ENCODE assay signal across 8 mouse cellular contexts in the genomic region with DNA sequence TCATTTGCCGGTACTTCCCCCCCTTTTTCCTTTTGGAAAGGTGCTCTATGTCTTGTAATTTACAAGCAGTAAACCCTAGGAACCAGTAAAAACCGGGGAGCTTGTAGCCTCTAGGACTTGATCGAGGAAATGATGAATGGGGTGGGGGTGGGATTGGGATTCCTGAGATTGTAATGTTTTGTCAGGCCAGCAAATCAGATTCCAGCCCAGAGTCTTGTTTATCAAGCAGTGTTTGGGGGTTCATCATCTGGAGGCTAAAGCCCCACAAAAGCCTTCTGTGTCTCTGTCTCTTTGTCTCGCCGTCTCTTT. TPM values are rescaled to one million over a fixed set of nuclear protein-coding genes. Genes with fewer than 3 reads are reported as not detected.
DNase-seq lines count a peak whose midpoint lies in the region; ATAC-seq lines count a peak whose summit lies in the region.

No protein-coding gene starts in this region.

- WGBS in limb, embryonic 11.5 days: 7% methylated on average over 5 of the region's 5 CpGs
- WGBS in stomach, embryonic 16.5 days: 2% methylated on average over 5 of the region's 5 CpGs

- ATAC-seq in CD4-positive, CD25-positive, alpha-beta regulatory T cell, adult 4 months: no peak
- 0 out of 2 replicates have a peak, but pooled peaks have one; percentile 14 for ATAC-seq in limb, embryonic 11.5 days (ENCODE audit: insufficient number of reproducible peaks, low FRiP score, low TSS enrichment, low read depth)
- no peak for ATAC-seq in stomach, embryonic 16.5 days (ENCODE audit: insufficient read depth, low FRiP score)

- no peaks in the 10 kb centered on the region for H3K36me3 ChIP-seq in limb, embryonic 11.5 days (ENCODE audit: control insufficient read depth, insufficient read depth, low read length)
- no peaks in the 10 kb centered on the region for H3K36me3 ChIP-seq in stomach, embryonic 16.5 days (ENCODE audit: control insufficient read depth, insufficient read depth, low read length)

- H3K27ac ChIP-seq in limb, embryonic 11.5 days (replicated peaks; ENCODE audit: low read depth, low read length): no peak overlapping the region
- peak overlapping the region; percentile 55; the same call in 1 of the 2 replicates for H3K27ac ChIP-seq in stomach, embryonic 16.5 days (ENCODE audit: low read length)

- H3K9ac ChIP-seq in limb, embryonic 11.5 days (ENCODE audit: low read length): peak overlapping the region; percentile 66
- H3K9ac ChIP-seq in stomach, embryonic 16.5 days (ENCODE audit: low read length): peak overlapping the region; percentile 88

- peak; percentile 13 for DNase-seq in CD4-positive, CD25-positive, alpha-beta regulatory T cell, adult 2 months (ENCODE audit: low read depth, low spot score)
- DNase-seq in retina, embryonic 14.5 days (ENCODE audit: low spot score): peak; percentile 40
- no peak for DNase-seq in retina, postnatal 1 day
- DNase-seq in limb, embryonic 11.5 days (ENCODE audit: low spot score): no peak
- no peak for DNase-seq in gastrocnemius, postnatal 14 days
- DNase-seq in frontal cortex, postnatal 10 days (ENCODE audit: low spot score in 2 of 2): no peak

- no peaks in the 10 kb centered on the region for H3K9me3 ChIP-seq in limb, embryonic 11.5 days (ENCODE audit: control insufficient read depth, low read length)
- H3K9me3 ChIP-seq in stomach, embryonic 16.5 days (replicated peaks; ENCODE audit: control insufficient read depth, low read length): no peaks in the 10 kb centered on the region

- H3K27me3 ChIP-seq in limb, embryonic 11.5 days (ENCODE audit: control insufficient read depth, insufficient read depth, low read length): no peaks in the 10 kb centered on the region
- H3K27me3 ChIP-seq in stomach, embryonic 16.5 days (ENCODE audit: control insufficient read depth, insufficient read depth, low read length): no peaks in the 10 kb centered on the region

- peak overlapping the region; percentile 46 for H3K4me2 ChIP-seq in limb, embryonic 11.5 days (ENCODE audit: low read depth, severe bottlenecking)
- peak overlapping the region; percentile 80 for H3K4me2 ChIP-seq in stomach, embryonic 16.5 days (ENCODE audit: low read depth, low read length)

- intact Hi-C loops in gastrocnemius, postnatal 14 days (cut with DNase I; ENCODE audit: low total_unique reads): no loop called here

- peak overlapping the region; percentile 57 for H3K4me3 ChIP-seq in limb, embryonic 11.5 days (ENCODE audit: low read depth, low read length)
- H3K4me3 ChIP-seq in stomach, embryonic 16.5 days (replicated peaks; ENCODE audit: low read length): peak overlapping the region; percentile 88

- no peaks in the 10 kb centered on the region for H3K4me1 ChIP-seq in limb, embryonic 11.5 days (ENCODE audit: control insufficient read depth, insufficient read depth, low read length)
- H3K4me1 ChIP-seq in stomach, embryonic 16.5 days (ENCODE audit: control insufficient read depth, insufficient read depth, low read length): peaks cover 21% of the 10 kb centered on the region

RNA-seq across cellular contexts. Expression of a gene that starts 0.6 kb away (rescaled TPM):
- polyA plus RNA-seq in CD4-positive, CD25-positive, alpha-beta regulatory T cell, adult 4 months (2017; shearing (Covaris generic)): 10 to 100 TPM; 29.4 to 38.5 TPM
- polyA plus RNA-seq in limb, embryonic 11.5 days (2014; fragmentation: Nextera tagmentation; extraction: Ambion mirVana): 26.2 and 28.2 TPM in 2 replicates
- 44.7 TPM in 2 replicates for polyA plus RNA-seq in stomach, embryonic 16.5 days (2015; fragmentation: Nextera tagmentation; extraction: Ambion mirVana)
- total RNA-seq in gastrocnemius, postnatal 14 days (2021): 10 to 100 TPM; 11.4 to 11.6 TPM

RNA-seq across cellular contexts. Expression of a gene that starts 18.5 kb away (rescaled TPM):
- 10 to 100 TPM; 36.6 to 42.7 TPM for polyA plus RNA-seq in CD4-positive, CD25-positive, alpha-beta regulatory T cell, adult 4 months (2017; shearing (Covaris generic))
- 60.2 and 65.0 TPM in 2 replicates for polyA plus RNA-seq in limb, embryonic 11.5 days (2014; fragmentation: Nextera tagmentation; extraction: Ambion mirVana)
- polyA plus RNA-seq in stomach, embryonic 16.5 days (2015; fragmentation: Nextera tagmentation; extraction: Ambion mirVana): 47.3 and 57.0 TPM in 2 replicates
- 10 to 100 TPM; 18.7 to 21.1 TPM for total RNA-seq in gastrocnemius, postnatal 14 days (2021)

Comparison
In these comparisons a context has a peak if more than half of its experiments do, and no peak if none do; other contexts are left out.
1. DNase-seq: peak in CD4-positive, CD25-positive, alpha-beta regulatory T cell, adult 2 months (single experiment) and retina, embryonic 14.5 days (single experiment); none in retina, postnatal 1 day (single experiment), limb, embryonic 11.5 days (single experiment), gastrocnemius, postnatal 14 days (single experiment) and frontal cortex, postnatal 10 days (0 of 2).